Mouse (Mus musculus) ES-Bruce4 (cell line): ENCODE results near the gene Adam1b. TPM values are rescaled to one million over a fixed set of nuclear protein-coding genes. Genes with fewer than 3 reads are reported as not detected.
A peak's percentile ranks its signal among the peaks of the same experiment; 100 is the strongest.

Source experiments
- H3K27ac ChIP-seq: 2 replicates; pipeline ENCODE4 v1.5.1; 2012; ENCODE audit warnings: low read length, inconsistent platforms; ENCODE audit not compliant: insufficient read depth
- H3K27me3 ChIP-seq: 2 replicates; pipeline ENCODE4 v1.6.1; 2012; ENCODE audit warnings: mild to moderate bottlenecking, low read length, inconsistent platforms; ENCODE audit not compliant: control insufficient read depth, poor library complexity, insufficient read depth, severe bottlenecking
- H3K36me3 ChIP-seq: 2 replicates; pipeline ENCODE4 v1.6.1; 2012; ENCODE audit warnings: inconsistent platforms, mild to moderate bottlenecking, low read length, moderate library complexity; ENCODE audit not compliant: control insufficient read depth, poor library complexity, insufficient read depth, severe bottlenecking
- H3K4me1 ChIP-seq: one replicate; pipeline ENCODE4 v1.8.1; 2011; ENCODE audit warnings: low read length; ENCODE audit not compliant: control insufficient read depth, insufficient read depth
- H3K4me3 ChIP-seq: 2 replicates; pipeline ENCODE4 v1.5.1; 2011; ENCODE audit warnings: low read depth, mild to moderate bottlenecking, low read length
- H3K9ac ChIP-seq: 2 replicates; pipeline ENCODE4 v1.6.1; 2012; ENCODE audit warnings: low read depth, mild to moderate bottlenecking, inconsistent platforms; ENCODE audit not compliant: poor library complexity, severe bottlenecking
- H3K9me3 ChIP-seq: replicated peaks from 2 replicates; pipeline ENCODE4 v1.6.1; 2012; ENCODE audit warnings: mild to moderate bottlenecking, low read length, inconsistent platforms; ENCODE audit not compliant: control insufficient read depth, poor library complexity, insufficient read depth, severe bottlenecking
- CTCF ChIP-seq: IDR thresholded peaks from one replicate; pipeline ENCODE4 v1.8.1; 2011; ENCODE audit warnings: low read depth, low read length
- EP300 ChIP-seq: IDR thresholded peaks from 2 replicates; pipeline ENCODE4 v1.6.1; 2011; ENCODE audit warnings: low read depth, low read length; ENCODE audit not compliant: insufficient read depth
- POLR2A ChIP-seq: IDR thresholded peaks from one replicate; pipeline ENCODE4 v1.8.1; 2011; ENCODE audit warnings: low read length; ENCODE audit not compliant: insufficient read depth
- polyA plus RNA-seq: library from polyadenylated mRNA; stranded (reverse); fragments of >200 nt; gene quantifications from 2 replicates; pipeline ENCODE4 v1.2.4, GENCODE M21; 2011; ENCODE audit warnings: low read depth; ENCODE audit not compliant: missing spikeins, insufficient read depth, insufficient read length

Adam1b gene
- polyA plus RNA-seq, 1 experiment, result not detected

GRCm38 (mm10) chr5:121462967-121463366 lies 40.3 kb downstream of the Adam1b start:
- Histone ChIP-seq H3K27ac (peak overlapping the region; percentile 38; the same call in 1 of the 2 replicates), H3K4me1 (no peaks in the 10 kb centered on the region), H3K9me3 (no peaks in the 10 kb centered on the region), H3K4me3 (peak overlapping the region; percentile 19), H3K36me3 (no peaks in the 10 kb centered on the region), H3K9ac (peak overlapping the region; percentile 11; the same call in 1 of the 2 replicates), H3K27me3 (no peaks in the 10 kb centered on the region)
- 0 out of 2 replicates have a peak, but pooled peaks have one; percentile 30 for TF ChIP-seq EP300
- no peak for TF ChIP-seq POLR2A

- Histone ChIP-seq H3K27me3 (no peaks in the 10 kb centered on the region), H3K9ac (no peak overlapping the region), H3K27ac (no peak overlapping the region), H3K9me3 (no peaks in the 10 kb centered on the region), H3K36me3 (no peaks in the 10 kb centered on the region), H3K4me1 (no peaks in the 10 kb centered on the region), H3K4me3 (no peak overlapping the region)
- TF ChIP-seq POLR2A (no peak), CTCF (no peak), EP300 (no peak)
Observed at GRCm38 (mm10) chr5:121462171-121462502, 41.1 kb downstream of the Adam1b start.

- H3K27ac ChIP-seq, result no peak overlapping the region
- TF ChIP-seq POLR2A (no peak), CTCF (no peak), EP300 (no peak)
- H3K9ac ChIP-seq, result no peak overlapping the region
- H3K9me3 ChIP-seq, result no peaks in the 10 kb centered on the region
- H3K4me1 ChIP-seq, result no peaks in the 10 kb centered on the region
- no peaks in the 10 kb centered on the region for H3K27me3 ChIP-seq
- no peaks in the 10 kb centered on the region for H3K36me3 ChIP-seq
- no peak overlapping the region for H3K4me3 ChIP-seq
Observed at GRCm38 (mm10) chr5:121461339-121462170, 41.7 kb downstream of the Adam1b start.

- TF ChIP-seq CTCF, result no peak
- no peak for TF ChIP-seq EP300
- TF ChIP-seq POLR2A, result no peak
- no peak overlapping the region for H3K9ac ChIP-seq
- H3K27ac ChIP-seq, result no peak overlapping the region
Observed at GRCm38 (mm10) chr5:121455510-121456265, 47.5 kb downstream of the Adam1b start.

GRCm38 (mm10) chr5:121454503-121454782 lies 48.8 kb downstream of the Adam1b start:
- no peak overlapping the region for H3K4me3 ChIP-seq
- H3K27ac ChIP-seq, result no peak overlapping the region
- H3K4me1 ChIP-seq, result no peaks in the 10 kb centered on the region
- H3K27me3 ChIP-seq, result no peaks in the 10 kb centered on the region
- TF ChIP-seq CTCF (no peak), EP300 (no peak), POLR2A (no peak)
- no peaks in the 10 kb centered on the region for H3K9me3 ChIP-seq
- peaks cover 2% of the 10 kb centered on the region for H3K36me3 ChIP-seq
- no peak overlapping the region for H3K9ac ChIP-seq

More at GRCm38 (mm10) chr5:121455510-121456265, 47.5 kb downstream of the Adam1b start:
- no peaks in the 10 kb centered on the region for H3K27me3 ChIP-seq
- H3K9me3 ChIP-seq, result no peaks in the 10 kb centered on the region
- H3K4me1 ChIP-seq, result no peaks in the 10 kb centered on the region
- no peak overlapping the region for H3K4me3 ChIP-seq
- no peaks in the 10 kb centered on the region for H3K36me3 ChIP-seq
